Mouse (Mus musculus): Measurements from ENCODE around the gene Zfp414. TPM values are rescaled to one million over a fixed set of nuclear protein-coding genes. Genes with fewer than 3 reads are reported as not detected.

The Zfp414 gene
- polyA plus RNA-seq, 1 experiment from 2014 or later, result 50.9 TPM

- Histone ChIP-seq H3K4me3 (ENCODE audit: low read length) (no peak overlapping the region), H3K9me3 (ENCODE audit: control insufficient read depth, low read length) (no peaks in the 10 kb centered on the region), H3K27me3 (replicated peaks; ENCODE audit: control insufficient read depth, insufficient read depth, low read length) (no peaks in the 10 kb centered on the region), H3K4me2 (ENCODE audit: low read length) (no peak overlapping the region), H3K27ac (ENCODE audit: low read depth, low read length) (no peak overlapping the region), H3K36me3 (ENCODE audit: control insufficient read depth, insufficient read depth, low read length) (peaks cover 7% of the 10 kb centered on the region), H3K9ac (ENCODE audit: low read depth, low read length) (no peak overlapping the region), H3K4me1 (ENCODE audit: control insufficient read depth, insufficient read depth, low read depth, low read length) (no peaks in the 10 kb centered on the region)
- ATAC-seq, result no peak
- 65% methylated on average over 6 of the region's 6 CpGs for WGBS
Measured at GRCm38 (mm10) chr17:33639743-33640142, 10.9 kb downstream of the Zfp414 start.

GRCm38 (mm10) chr17:33644068-33644467 lies 15.2 kb downstream of the Zfp414 start:
- 91% methylated on average over 4 of the region's 4 CpGs for whole genome bisulfite sequencing
- no peak overlapping the region for H3K27ac ChIP-seq (ENCODE audit: low read depth, low read length)
- H3K27me3 ChIP-seq (replicated peaks; ENCODE audit: control insufficient read depth, insufficient read depth, low read length), result no peaks in the 10 kb centered on the region
- H3K4me3 ChIP-seq (ENCODE audit: low read length), result no peak overlapping the region
- H3K4me1 ChIP-seq (ENCODE audit: control insufficient read depth, insufficient read depth, low read depth, low read length), result no peaks in the 10 kb centered on the region
- no peak for ATAC-seq
- peaks cover 36% of the 10 kb centered on the region for H3K36me3 ChIP-seq (ENCODE audit: control insufficient read depth, insufficient read depth, low read length)
- no peak overlapping the region for H3K9ac ChIP-seq (ENCODE audit: low read depth, low read length)
- no peaks in the 10 kb centered on the region for H3K9me3 ChIP-seq (ENCODE audit: control insufficient read depth, low read length)
- no peak overlapping the region for H3K4me2 ChIP-seq (ENCODE audit: low read length)

GRCm38 (mm10) chr17:33645073-33645472 lies 16.2 kb downstream of the Zfp414 start:
- ATAC-seq, result no peak
- WGBS, result 91% methylated on average over 8 of the region's 8 CpGs

GRCm38 (mm10) chr17:33649781-33650475 lies 21.0 kb downstream of the Zfp414 start:
- 98% methylated on average over 34 of the region's 34 CpGs for WGBS
- ATAC-seq, result peak; percentile 58; the same call in 1 of the 2 replicates

More at GRCm38 (mm10) chr17:33645073-33645472, 16.2 kb downstream of the Zfp414 start:
- Histone ChIP-seq H3K4me1 (ENCODE audit: control insufficient read depth, insufficient read depth, low read depth, low read length) (no peaks in the 10 kb centered on the region), H3K4me3 (ENCODE audit: low read length) (no peak overlapping the region), H3K9ac (ENCODE audit: low read depth, low read length) (no peak overlapping the region), H3K27me3 (replicated peaks; ENCODE audit: control insufficient read depth, insufficient read depth, low read length) (no peaks in the 10 kb centered on the region), H3K4me2 (ENCODE audit: low read length) (no peak overlapping the region), H3K9me3 (ENCODE audit: control insufficient read depth, low read length) (no peaks in the 10 kb centered on the region), H3K36me3 (ENCODE audit: control insufficient read depth, insufficient read depth, low read length) (peaks cover 46% of the 10 kb centered on the region), H3K27ac (ENCODE audit: low read depth, low read length) (no peak overlapping the region)

GRCm38 (mm10) chr17:33666813-33667212 lies 37.9 kb downstream of the Zfp414 start:
- Histone ChIP-seq H3K36me3 (ENCODE audit: control insufficient read depth, insufficient read depth, low read length) (peaks cover 17% of the 10 kb centered on the region), H3K4me1 (ENCODE audit: control insufficient read depth, insufficient read depth, low read depth, low read length) (no peaks in the 10 kb centered on the region; the same call in 1 of the 2 replicates), H3K4me3 (ENCODE audit: low read length) (no peak overlapping the region), H3K27me3 (replicated peaks; ENCODE audit: control insufficient read depth, insufficient read depth, low read length) (no peaks in the 10 kb centered on the region), H3K9me3 (ENCODE audit: control insufficient read depth, low read length) (no peaks in the 10 kb centered on the region), H3K4me2 (ENCODE audit: low read length) (no peak overlapping the region), H3K9ac (ENCODE audit: low read depth, low read length) (no peak overlapping the region), H3K27ac (ENCODE audit: low read depth, low read length) (no peak overlapping the region)
- ATAC-seq, result no peak
- 90% methylated on average over 3 of the region's 3 CpGs for WGBS

More at GRCm38 (mm10) chr17:33649781-33650475, 21.0 kb downstream of the Zfp414 start:
- H3K27ac ChIP-seq (ENCODE audit: low read depth, low read length), result no peak overlapping the region
- H3K9me3 ChIP-seq (ENCODE audit: control insufficient read depth, low read length), result no peaks in the 10 kb centered on the region
- no peaks in the 10 kb centered on the region for H3K27me3 ChIP-seq (replicated peaks; ENCODE audit: control insufficient read depth, insufficient read depth, low read length)
- no peak overlapping the region for H3K4me3 ChIP-seq (ENCODE audit: low read length)
- H3K9ac ChIP-seq (ENCODE audit: low read depth, low read length), result no peak overlapping the region
- H3K4me2 ChIP-seq (ENCODE audit: low read length), result no peak overlapping the region
- H3K4me1 ChIP-seq (ENCODE audit: control insufficient read depth, insufficient read depth, low read depth, low read length), result no peaks in the 10 kb centered on the region
- peaks cover 53% of the 10 kb centered on the region for H3K36me3 ChIP-seq (ENCODE audit: control insufficient read depth, insufficient read depth, low read length)

- WGBS, result 87% methylated on average over 3 of the region's 3 CpGs
- no peak overlapping the region for H3K4me3 ChIP-seq (ENCODE audit: low read length)
- ATAC-seq, result no peak
- H3K27me3 ChIP-seq (replicated peaks; ENCODE audit: control insufficient read depth, insufficient read depth, low read length), result no peaks in the 10 kb centered on the region
- no peak overlapping the region for H3K4me2 ChIP-seq (ENCODE audit: low read length)
- peaks cover 8% of the 10 kb centered on the region for H3K36me3 ChIP-seq (ENCODE audit: control insufficient read depth, insufficient read depth, low read length)
- no peaks in the 10 kb centered on the region; the same call in 1 of the 2 replicates for H3K4me1 ChIP-seq (ENCODE audit: control insufficient read depth, insufficient read depth, low read depth, low read length)
- H3K9me3 ChIP-seq (ENCODE audit: control insufficient read depth, low read length), result no peaks in the 10 kb centered on the region
- H3K9ac ChIP-seq (ENCODE audit: low read depth, low read length), result no peak overlapping the region
- H3K27ac ChIP-seq (ENCODE audit: low read depth, low read length), result no peak overlapping the region
Measured at GRCm38 (mm10) chr17:33669681-33670080, 40.8 kb downstream of the Zfp414 start.

GRCm38 (mm10) chr17:33673837-33674236 lies 44.9 kb downstream of the Zfp414 start:
- no peak overlapping the region for H3K27ac ChIP-seq (ENCODE audit: low read depth, low read length)
- H3K9ac ChIP-seq (ENCODE audit: low read depth, low read length), result no peak overlapping the region
- no peaks in the 10 kb centered on the region for H3K9me3 ChIP-seq (ENCODE audit: control insufficient read depth, low read length)
- H3K27me3 ChIP-seq (replicated peaks; ENCODE audit: control insufficient read depth, insufficient read depth, low read length), result no peaks in the 10 kb centered on the region
- no peak for ATAC-seq
- 76% methylated on average over 1 of the region's 1 CpGs for WGBS
- H3K4me1 ChIP-seq (ENCODE audit: control insufficient read depth, insufficient read depth, low read depth, low read length), result no peaks in the 10 kb centered on the region; the same call in 1 of the 2 replicates
- no peak overlapping the region for H3K4me2 ChIP-seq (ENCODE audit: low read length)
- H3K4me3 ChIP-seq (ENCODE audit: low read length), result no peak overlapping the region
- peaks cover 4% of the 10 kb centered on the region for H3K36me3 ChIP-seq (ENCODE audit: control insufficient read depth, insufficient read depth, low read length)

DNA sequence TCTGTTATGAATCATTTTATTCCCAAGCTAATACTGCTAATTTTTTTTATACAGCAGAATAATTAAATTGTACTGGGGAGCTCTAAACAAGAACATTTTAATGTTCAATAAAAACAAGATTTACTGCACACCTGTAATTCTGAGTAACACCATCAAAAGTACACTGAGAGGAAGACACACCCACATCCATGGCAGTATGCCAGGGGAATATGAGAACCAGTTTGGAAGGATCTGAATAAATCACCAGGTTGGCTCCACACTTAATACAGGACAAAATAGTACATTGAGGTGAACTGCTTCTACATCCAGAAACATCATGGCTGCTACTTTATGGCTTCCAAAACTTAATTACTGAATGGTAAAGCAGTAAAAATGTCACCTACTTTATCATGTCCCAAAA lies 46.6 kb downstream of the Zfp414 start:
- no peaks in the 10 kb centered on the region for H3K27me3 ChIP-seq (replicated peaks; ENCODE audit: control insufficient read depth, insufficient read depth, low read length)
- H3K4me2 ChIP-seq (ENCODE audit: low read length), result no peak overlapping the region
- ATAC-seq, result no peak
- no peak overlapping the region for H3K27ac ChIP-seq (ENCODE audit: low read depth, low read length)
- peaks cover 3% of the 10 kb centered on the region; the same call in 1 of the 2 replicates for H3K4me1 ChIP-seq (ENCODE audit: control insufficient read depth, insufficient read depth, low read depth, low read length)
- no peaks in the 10 kb centered on the region for H3K9me3 ChIP-seq (ENCODE audit: control insufficient read depth, low read length)
- H3K36me3 ChIP-seq (ENCODE audit: control insufficient read depth, insufficient read depth, low read length), result peaks cover 4% of the 10 kb centered on the region
- no peak overlapping the region for H3K9ac ChIP-seq (ENCODE audit: low read depth, low read length)
- no peak overlapping the region for H3K4me3 ChIP-seq (ENCODE audit: low read length)

- Histone ChIP-seq H3K27ac (ENCODE audit: low read depth, low read length) (no peak overlapping the region), H3K4me2 (ENCODE audit: low read length) (no peak overlapping the region), H3K27me3 (replicated peaks; ENCODE audit: control insufficient read depth, insufficient read depth, low read length) (no peaks in the 10 kb centered on the region), H3K36me3 (ENCODE audit: control insufficient read depth, insufficient read depth, low read length) (peaks cover 4% of the 10 kb centered on the region), H3K4me3 (ENCODE audit: low read length) (no peak overlapping the region), H3K9ac (ENCODE audit: low read depth, low read length) (no peak overlapping the region), H3K9me3 (ENCODE audit: control insufficient read depth, low read length) (no peaks in the 10 kb centered on the region), H3K4me1 (ENCODE audit: control insufficient read depth, insufficient read depth, low read depth, low read length) (peaks cover 5% of the 10 kb centered on the region; the same call in 1 of the 2 replicates)
- ATAC-seq, result no peak
- WGBS, result 87% methylated on average over 2 of the region's 2 CpGs
Measured at GRCm38 (mm10) chr17:33676086-33676485, 47.2 kb downstream of the Zfp414 start.
